Mouse (Mus musculus) small intestine, adult 2 months (tissue): Measurements from ENCODE around the gene Arhgef3.

Source experiments
- CTCF ChIP-seq: fragments of 200-500 bp; IDR thresholded peaks from 2 replicates; pipeline ENCODE4 v1.5.1; 2012; ENCODE audit warnings: low read depth, mild to moderate bottlenecking, control low read depth, inconsistent platforms, low read length, moderate library complexity, mixed read lengths; ENCODE audit not compliant: insufficient replicate concordance, insufficient read length; ENCODE audit errors: extremely low read depth
- POLR2A ChIP-seq: fragments of 200-500 bp; IDR thresholded peaks from 2 replicates; pipeline ENCODE4 v1.6.1; 2012; ENCODE audit warnings: low read depth, mild to moderate bottlenecking, control low read depth, inconsistent platforms, low read length, moderate library complexity

DNA sequence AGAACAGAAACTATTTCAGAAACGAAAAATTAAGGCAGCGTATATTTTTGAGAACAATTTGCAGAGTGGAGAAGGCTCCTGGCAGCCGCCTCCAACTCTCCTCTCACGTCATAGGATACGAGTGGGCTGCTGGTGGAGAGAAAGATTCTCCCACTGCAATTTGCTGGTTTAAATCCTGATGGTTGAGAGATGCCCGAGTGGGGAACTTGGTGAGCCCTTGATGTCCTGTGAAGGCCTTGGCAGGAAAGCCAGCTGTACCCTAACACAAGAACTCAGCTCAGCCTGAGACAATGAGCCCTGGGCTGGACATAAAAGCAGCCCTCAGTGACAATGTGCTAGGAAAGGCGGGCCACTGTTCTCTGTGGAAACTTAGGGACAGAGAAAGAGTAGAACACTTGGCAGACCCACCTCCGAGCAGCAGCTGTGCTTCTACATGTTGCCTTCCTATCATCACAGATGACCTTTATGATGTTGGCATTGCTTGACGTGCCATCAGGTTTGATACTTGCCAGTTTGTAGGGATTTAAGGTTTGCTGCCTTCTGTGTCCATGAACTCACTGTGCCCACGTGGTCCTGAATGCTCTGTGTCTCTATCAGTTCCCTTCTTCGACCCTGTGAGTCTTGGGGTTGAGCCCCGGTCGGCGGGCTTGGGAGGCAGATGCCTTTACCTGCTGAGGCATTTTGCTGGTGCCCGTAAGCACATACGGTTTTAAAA is 154.4 kb downstream of the Arhgef3 start:
- TF ChIP-seq CTCF (no peak), POLR2A (no peak)
